Mouse (Mus musculus) myocyte (in vitro differentiated cells): ENCODE data around the gene Iqschfp. TPM values are rescaled to one million over a fixed set of nuclear protein-coding genes. Genes with fewer than 3 reads are reported as not detected.

Experiments
- H3K27me3 ChIP-seq: one replicate; pipeline ENCODE4 v1.6.1; 2011; ENCODE audit not compliant: control insufficient read depth, insufficient read depth, insufficient read length
- H3K36me3 ChIP-seq: one replicate; pipeline ENCODE4 v1.6.1; 2011; ENCODE audit not compliant: control insufficient read depth, insufficient read depth
- H3K4me2 ChIP-seq: one replicate; pipeline ENCODE4 v1.6.1; 2011; ENCODE audit warnings: low read depth, control low read depth
- H3K4me3 ChIP-seq: one replicate; pipeline ENCODE4 v1.5.1; 2011; ENCODE audit warnings: mild to moderate bottlenecking, control low read depth, moderate library complexity
- H3K79me2 ChIP-seq: one replicate; pipeline ENCODE4 v1.6.1; 2011; ENCODE audit not compliant: control insufficient read depth, insufficient read depth
- H3ac ChIP-seq: one replicate; pipeline ENCODE4 v1.6.1; 2011; ENCODE audit not compliant: control insufficient read depth, insufficient read length
- CEBPB ChIP-seq: IDR thresholded peaks from 2 replicates; pipeline ENCODE4 v1.6.1; 2011; ENCODE audit warnings: mild to moderate bottlenecking, moderate library complexity; ENCODE audit not compliant: poor library complexity, insufficient read depth, severe bottlenecking
- E2F4 ChIP-seq: IDR thresholded peaks from one replicate; pipeline ENCODE4 v1.6.1; 2011; ENCODE audit warnings: mild to moderate bottlenecking, control low read depth, moderate library complexity; ENCODE audit not compliant: insufficient read depth
- MAX ChIP-seq: IDR thresholded peaks from one replicate; pipeline ENCODE4 v1.6.1; 2011; ENCODE audit warnings: low read depth, mild to moderate bottlenecking, control low read depth
- MYOD1 ChIP-seq, 3 experiments: IDR thresholded peaks; one replicate each; pipeline ENCODE4 v1.6.1; 2011; ENCODE audit warnings: control low read depth in 2 of 3, low read depth in 2 of 3, mild to moderate bottlenecking in 2 of 3, moderate library complexity in 1 of 3; ENCODE audit not compliant: insufficient read length in 2 of 3, control insufficient read depth in 1 of 3
- MYOG ChIP-seq, 3 experiments: IDR thresholded peaks; one replicate each; pipeline ENCODE4 v1.6.1; 2011; ENCODE audit warnings: control low read depth in 2 of 3, low read depth in 2 of 3, mild to moderate bottlenecking in 2 of 3; ENCODE audit not compliant: insufficient read length in 2 of 3, control insufficient read depth in 1 of 3, insufficient read depth in 1 of 3
- POLR2A ChIP-seq: IDR thresholded peaks from one replicate; pipeline ENCODE4 v1.6.1; 2011; ENCODE audit warnings: low read depth, mild to moderate bottlenecking, control low read depth, moderate library complexity; ENCODE audit not compliant: insufficient read length
- POLR2AphosphoS2 ChIP-seq: IDR thresholded peaks from one replicate; pipeline ENCODE4 v1.6.1; 2011; ENCODE audit warnings: low read depth, control low read depth; ENCODE audit not compliant: insufficient read length
- REST ChIP-seq: IDR thresholded peaks from one replicate; pipeline ENCODE4 v1.6.1; 2011; ENCODE audit warnings: mild to moderate bottlenecking, control low read depth, moderate library complexity; ENCODE audit not compliant: insufficient read depth, insufficient read length
- SRF ChIP-seq: IDR thresholded peaks from one replicate; pipeline ENCODE4 v1.6.1; 2011; ENCODE audit warnings: low read depth; ENCODE audit not compliant: control insufficient read depth, insufficient read length
- TCF12 ChIP-seq: IDR thresholded peaks from one replicate; pipeline ENCODE4 v1.6.1; 2011; ENCODE audit warnings: mild to moderate bottlenecking, control low read depth; ENCODE audit not compliant: poor library complexity, insufficient read depth, severe bottlenecking
- TCF3 ChIP-seq: IDR thresholded peaks from one replicate; pipeline ENCODE4 v1.6.1; 2011; ENCODE audit warnings: low read depth, control low read depth; ENCODE audit not compliant: insufficient read length
- USF1 ChIP-seq: IDR thresholded peaks from one replicate; pipeline ENCODE4 v1.6.1; 2011; ENCODE audit warnings: low read depth, mild to moderate bottlenecking, control low read depth, moderate library complexity
- polyA plus RNA-seq: library from polyadenylated mRNA; unstranded; fragments of >200 nt; fragmentation: generic; extraction: Trizol; gene quantifications from one replicate; pipeline ENCODE4 v1.2.1, GENCODE M21; 2012; ENCODE audit warnings: missing spikeins

Iqschfp gene
- polyA plus RNA-seq, 1 experiment, result not detected

DNA sequence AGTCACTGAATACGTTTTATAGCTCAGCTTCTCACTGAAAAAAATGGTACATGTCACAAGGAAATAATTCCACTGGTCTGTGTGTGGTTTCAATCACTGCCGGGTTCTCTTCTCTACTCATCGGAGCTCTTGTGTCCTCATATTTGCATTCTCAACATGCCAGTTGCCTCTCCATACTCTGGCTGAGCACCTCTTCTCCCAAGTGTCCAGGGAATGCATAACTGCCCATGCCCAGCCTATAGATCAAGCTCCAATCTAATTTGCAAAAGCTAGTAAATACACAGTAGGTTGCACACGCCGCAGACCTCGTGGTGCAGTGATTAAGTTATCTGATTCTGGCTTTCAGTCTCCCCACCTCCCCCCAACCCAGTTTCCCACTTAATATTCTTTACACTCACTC is 433.5 kb downstream of the Iqschfp start:
- no peak overlapping the region for H3K4me3 ChIP-seq
- no peak for TF ChIP-seq MYOG (IDR thresholded peaks at IDR 0.05; ENCODE audit: control insufficient read depth in 1 of 3, insufficient read depth in 1 of 3, insufficient read length in 2 of 3, low read depth in 2 of 3)
- no peak for TF ChIP-seq TCF12
- no peak for TF ChIP-seq REST
- no peaks in the 10 kb centered on the region for H3K36me3 ChIP-seq
- no peak overlapping the region for H3ac ChIP-seq
- no peak overlapping the region for H3K4me2 ChIP-seq
- H3K27me3 ChIP-seq, result no peaks in the 10 kb centered on the region
- no peaks in the 10 kb centered on the region for H3K79me2 ChIP-seq

DNA sequence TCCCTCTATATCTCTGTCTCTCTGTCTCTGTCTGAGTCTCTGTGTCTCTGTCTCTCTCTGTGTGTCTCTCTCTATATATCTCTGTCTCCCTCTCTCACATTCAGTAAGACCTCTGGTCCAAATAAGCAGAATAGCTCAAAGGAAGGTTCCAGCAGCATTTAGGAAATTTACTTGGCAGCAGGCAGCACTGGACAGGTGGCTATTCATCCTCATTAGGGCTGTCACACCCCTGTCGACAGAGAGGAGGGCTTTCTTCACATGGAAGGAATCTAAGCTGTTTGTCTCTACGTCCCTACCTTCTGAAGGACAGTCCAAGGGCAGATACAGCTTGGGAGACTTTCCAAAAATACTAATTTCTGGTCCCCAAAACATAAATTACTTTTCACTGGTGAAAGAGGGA is 440.5 kb downstream of the Iqschfp start:
- no peak overlapping the region for H3K4me2 ChIP-seq
- no peak for TF ChIP-seq REST
- no peak for TF ChIP-seq POLR2A
- no peak for TF ChIP-seq USF1
- no peak for TF ChIP-seq MAX
- no peak for TF ChIP-seq SRF
- TF ChIP-seq POLR2AphosphoS2, result no peak
- no peak for TF ChIP-seq TCF12
- TF ChIP-seq CEBPB, result no peak
- no peak for TF ChIP-seq E2F4
- no peak for TF ChIP-seq TCF3
- TF ChIP-seq MYOD1 (IDR thresholded peaks at IDR 0.05; ENCODE audit: control insufficient read depth in 1 of 3, insufficient read length in 2 of 3, low read depth in 2 of 3), result no peak
- no peak for TF ChIP-seq MYOG (IDR thresholded peaks at IDR 0.05; ENCODE audit: control insufficient read depth in 1 of 3, insufficient read depth in 1 of 3, insufficient read length in 2 of 3, low read depth in 2 of 3)

DNA sequence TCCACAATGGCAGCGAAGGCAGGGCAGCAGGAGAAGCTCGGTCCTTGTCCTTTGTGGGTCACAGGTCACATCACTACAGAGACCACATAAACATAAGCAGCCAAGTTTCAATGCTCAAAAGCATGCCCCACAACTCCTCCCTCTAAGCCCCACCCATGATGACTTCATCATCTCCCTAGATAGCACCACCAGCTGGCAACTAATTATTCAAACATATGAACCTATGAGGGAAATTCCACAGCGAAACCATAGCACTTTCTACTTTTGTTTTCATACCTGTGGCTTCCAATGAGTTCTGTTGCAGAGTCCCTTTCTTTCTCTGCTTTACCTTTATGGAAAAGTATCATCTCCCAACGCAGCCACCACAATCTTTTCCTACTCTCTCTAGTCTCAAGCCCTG is 443.5 kb downstream of the Iqschfp start:
- Histone ChIP-seq H3K36me3 (no peaks in the 10 kb centered on the region), H3K4me2 (no peak overlapping the region), H3K79me2 (no peaks in the 10 kb centered on the region), H3K27me3 (no peaks in the 10 kb centered on the region), H3K4me3 (no peak overlapping the region), H3ac (no peak overlapping the region)
- no peak for TF ChIP-seq TCF3
- no peak for TF ChIP-seq MYOD1 (IDR thresholded peaks at IDR 0.05; ENCODE audit: control insufficient read depth in 1 of 3, insufficient read length in 2 of 3, low read depth in 2 of 3)
- no peak for TF ChIP-seq TCF12
- TF ChIP-seq SRF, result no peak
- no peak for TF ChIP-seq POLR2AphosphoS2
- no peak for TF ChIP-seq POLR2A
- TF ChIP-seq MAX, result no peak
- no peak for TF ChIP-seq USF1
- no peak for TF ChIP-seq E2F4
- no peak for TF ChIP-seq REST

More for the DNA sequence above, 440.5 kb downstream of the Iqschfp start:
- H3K79me2 ChIP-seq, result no peaks in the 10 kb centered on the region
- H3ac ChIP-seq, result no peak overlapping the region
- H3K4me3 ChIP-seq, result no peak overlapping the region
- no peaks in the 10 kb centered on the region for H3K27me3 ChIP-seq
- H3K36me3 ChIP-seq, result no peaks in the 10 kb centered on the region

DNA sequence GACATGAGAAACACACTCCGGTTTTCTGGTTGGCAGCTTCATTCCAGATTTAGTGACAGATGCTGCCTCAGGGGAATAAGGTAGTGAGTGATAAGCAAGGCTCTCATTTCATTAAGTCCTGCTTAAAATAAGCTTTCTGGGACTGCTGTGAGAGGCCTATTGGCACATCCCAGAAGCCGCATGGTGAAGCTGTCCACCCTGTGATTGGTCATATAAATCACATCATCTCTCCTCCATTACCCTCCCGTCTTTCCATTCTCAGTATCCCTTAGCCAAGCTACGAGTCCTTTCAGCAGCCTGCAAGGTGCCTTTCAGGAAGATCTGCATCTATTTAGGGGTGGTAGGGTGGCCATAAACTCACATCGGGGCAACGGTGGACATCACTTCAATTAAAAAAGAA is 458.6 kb downstream of the Iqschfp start:
- Histone ChIP-seq H3K4me2 (no peak overlapping the region), H3K79me2 (no peaks in the 10 kb centered on the region), H3K36me3 (no peaks in the 10 kb centered on the region), H3ac (no peak overlapping the region), H3K27me3 (no peaks in the 10 kb centered on the region), H3K4me3 (no peak overlapping the region)
- no peak for TF ChIP-seq TCF3
- TF ChIP-seq CEBPB, result no peak
- TF ChIP-seq MAX, result no peak
- no peak for TF ChIP-seq USF1
- TF ChIP-seq TCF12, result no peak
- no peak for TF ChIP-seq SRF
- no peak for TF ChIP-seq MYOD1 (IDR thresholded peaks at IDR 0.05; ENCODE audit: control insufficient read depth in 1 of 3, insufficient read length in 2 of 3, low read depth in 2 of 3)
- no peak for TF ChIP-seq REST
- no peak for TF ChIP-seq POLR2A
- no peak for TF ChIP-seq POLR2AphosphoS2
- TF ChIP-seq MYOG (IDR thresholded peaks at IDR 0.05; ENCODE audit: control insufficient read depth in 1 of 3, insufficient read depth in 1 of 3, insufficient read length in 2 of 3, low read depth in 2 of 3), result no peak
- TF ChIP-seq E2F4, result no peak

DNA sequence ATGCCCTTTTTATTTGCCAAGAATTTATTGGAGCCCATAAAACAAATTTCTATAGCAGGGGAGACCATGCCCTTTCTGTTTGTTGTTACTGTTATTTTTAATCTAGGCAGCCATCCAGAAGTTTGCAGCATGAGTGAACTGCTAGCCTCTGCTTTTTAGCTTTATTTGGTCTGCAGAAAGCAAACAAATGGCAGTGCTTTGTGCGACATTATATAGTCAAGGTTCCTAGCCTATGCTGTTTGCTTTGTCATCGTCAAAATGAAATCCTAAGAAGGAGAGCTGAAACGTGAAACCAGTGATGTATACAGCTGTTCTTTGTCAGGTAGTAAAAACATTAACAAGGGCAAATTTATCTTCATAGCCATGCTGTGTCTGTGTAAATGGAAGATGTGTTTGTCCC is 459.4 kb downstream of the Iqschfp start:
- Histone ChIP-seq H3K36me3 (no peaks in the 10 kb centered on the region), H3K79me2 (no peaks in the 10 kb centered on the region), H3ac (no peak overlapping the region), H3K4me3 (no peak overlapping the region), H3K27me3 (no peaks in the 10 kb centered on the region), H3K4me2 (no peak overlapping the region)
- no peak for TF ChIP-seq MAX
- no peak for TF ChIP-seq CEBPB
